Mouse (Mus musculus) CH12.LX (cell line): Measurements from ENCODE around the gene Tmed4.
A peak's percentile ranks its signal among the peaks of the same experiment; 100 is the strongest.

ENCODE experiments used
- CTCF ChIP-seq, 2 experiments: IDR thresholded peaks in 1 of 2; conservative IDR thresholded peaks in 1 of 2; 2 replicates each; pipeline ENCODE4 v1.5.1; 2011 to 2012; ENCODE audit warnings: low read depth in 2 of 2, low read length in 2 of 2, improper control_type of control experiment in 1 of 2, inconsistent platforms in 1 of 2, mild to moderate bottlenecking in 1 of 2, moderate library complexity in 1 of 2
- EP300 ChIP-seq: IDR thresholded peaks from 2 replicates; pipeline ENCODE4 v1.6.1; 2011; ENCODE audit warnings: low read length, improper control_type of control experiment
- ETS1 ChIP-seq: conservative IDR thresholded peaks from 2 replicates; pipeline ENCODE4 v1.6.1; 2012; ENCODE audit warnings: low read depth, mild to moderate bottlenecking, inconsistent platforms, low read length, improper control_type of control experiment, moderate library complexity
- HCFC1 ChIP-seq: IDR thresholded peaks from 2 replicates; pipeline ENCODE4 v1.6.1; 2012; ENCODE audit warnings: low read depth, mild to moderate bottlenecking, inconsistent platforms, low read length, improper control_type of control experiment
- IRF4 ChIP-seq: IDR thresholded peaks from 2 replicates; pipeline ENCODE4 v1.6.1; 2014; ENCODE audit warnings: low read depth, mild to moderate bottlenecking, inconsistent platforms, low read length, improper control_type of control experiment
- MAFK ChIP-seq: IDR thresholded peaks from 2 replicates; pipeline ENCODE4 v1.6.1; 2011; ENCODE audit warnings: low read length, improper control_type of control experiment; ENCODE audit not compliant: insufficient replicate concordance
- MAX ChIP-seq: IDR thresholded peaks from 2 replicates; pipeline ENCODE4 v1.6.1; 2011; ENCODE audit warnings: low read length, improper control_type of control experiment
- POLR2AphosphoS2 ChIP-seq: IDR thresholded peaks from 2 replicates; pipeline ENCODE4 v1.6.1; 2011; ENCODE audit warnings: low read depth, low read length, improper control_type of control experiment
- RAD21 ChIP-seq: IDR thresholded peaks from 2 replicates; pipeline ENCODE4 v1.6.1; 2011; ENCODE audit warnings: low read depth, mild to moderate bottlenecking, low read length, improper control_type of control experiment, moderate library complexity
- TCF12 ChIP-seq: IDR thresholded peaks from 2 replicates; pipeline ENCODE4 v1.6.1; 2014; ENCODE audit warnings: low read depth, mild to moderate bottlenecking, inconsistent platforms, low read length, improper control_type of control experiment

DNA sequence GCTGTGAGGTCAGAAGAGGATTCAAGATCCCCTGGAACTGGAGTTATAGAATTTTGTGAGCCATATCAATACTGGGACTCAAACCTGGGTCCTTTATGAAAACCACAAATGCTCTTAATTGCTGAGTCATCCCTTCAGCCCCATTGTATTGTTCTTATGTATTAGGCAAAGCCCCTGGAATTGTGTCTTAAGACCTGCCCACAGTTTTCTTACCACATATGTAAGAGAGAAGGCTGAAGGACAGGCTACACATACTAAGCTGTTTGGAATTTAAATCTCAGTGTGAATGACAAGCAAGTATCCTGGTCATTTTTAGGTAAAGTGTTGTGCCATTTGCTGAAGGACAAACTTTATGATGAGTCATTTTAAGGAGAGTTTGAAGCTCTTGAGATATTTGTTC, 21.4 kb upstream of the Tmed4 start:
- TF ChIP-seq EP300 (no peak), RAD21 (no peak), ETS1 (no peak), POLR2AphosphoS2 (no peak), TCF12 (no peak), HCFC1 (no peak), CTCF (conservative IDR thresholded peaks at IDR 0.05 in 1 of 2, IDR thresholded peaks at IDR 0.05 in 1 of 2; ENCODE audit: low read depth in 2 of 2, low read length in 2 of 2) (no peak), MAFK (0 out of 2 replicates have a peak, but pooled peaks have one; percentile 49), MAX (no peak), IRF4 (no peak)
